Mouse (Mus musculus) embryonic fibroblast, embryonic 13.5 days (primary cell): ENCODE results near the gene Tcn2.

Source experiments
- CTCF ChIP-seq: IDR thresholded peaks from 2 replicates; pipeline ENCODE4 v1.5.1; 2011; ENCODE audit warnings: mild to moderate bottlenecking, control low read depth, low read length, moderate library complexity, borderline replicate concordance; ENCODE audit not compliant: insufficient read depth
- POLR2A ChIP-seq: IDR thresholded peaks from 2 replicates; pipeline ENCODE4 v1.6.1; 2011; ENCODE audit warnings: low read depth, mild to moderate bottlenecking, control low read depth, low read length, moderate library complexity

DNA sequence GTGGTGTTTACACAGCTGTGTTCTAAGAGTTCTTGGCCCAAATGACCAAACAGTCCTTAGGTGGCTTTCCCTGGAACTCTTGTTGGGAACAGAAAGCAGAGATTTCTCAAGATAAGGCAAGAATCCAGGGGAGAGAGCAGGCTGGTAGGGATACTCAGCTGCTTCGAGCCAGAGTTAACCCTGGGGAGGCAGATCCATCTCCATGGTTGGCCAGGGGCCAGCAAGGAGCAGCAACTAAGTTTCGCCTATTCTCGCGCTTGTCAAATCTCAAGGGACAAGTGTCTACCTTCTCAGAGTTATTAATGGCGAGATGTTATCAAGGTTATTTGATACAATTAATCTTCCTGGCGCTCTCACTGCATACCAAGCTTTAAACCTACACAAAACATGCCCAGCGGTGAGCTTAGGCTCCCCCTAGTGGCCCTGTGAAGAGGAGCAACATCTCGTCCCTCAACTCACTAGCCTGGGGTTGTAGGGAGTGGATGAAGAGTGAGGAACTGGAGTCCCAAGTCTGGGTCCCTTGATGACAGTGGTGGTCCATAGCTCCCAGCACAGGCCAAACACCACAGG is 10.6 kb downstream of the Tcn2 start:
- TF ChIP-seq CTCF = peak; percentile 69
- no peak for TF ChIP-seq POLR2A
